Mouse (Mus musculus): ENCODE results near the gene Il34. TPM values are rescaled to one million over a fixed set of nuclear protein-coding genes. Genes with fewer than 3 reads are reported as not detected.

The Il34 gene
- polyA plus RNA-seq, 1 experiment, result 3.9 TPM

DNA sequence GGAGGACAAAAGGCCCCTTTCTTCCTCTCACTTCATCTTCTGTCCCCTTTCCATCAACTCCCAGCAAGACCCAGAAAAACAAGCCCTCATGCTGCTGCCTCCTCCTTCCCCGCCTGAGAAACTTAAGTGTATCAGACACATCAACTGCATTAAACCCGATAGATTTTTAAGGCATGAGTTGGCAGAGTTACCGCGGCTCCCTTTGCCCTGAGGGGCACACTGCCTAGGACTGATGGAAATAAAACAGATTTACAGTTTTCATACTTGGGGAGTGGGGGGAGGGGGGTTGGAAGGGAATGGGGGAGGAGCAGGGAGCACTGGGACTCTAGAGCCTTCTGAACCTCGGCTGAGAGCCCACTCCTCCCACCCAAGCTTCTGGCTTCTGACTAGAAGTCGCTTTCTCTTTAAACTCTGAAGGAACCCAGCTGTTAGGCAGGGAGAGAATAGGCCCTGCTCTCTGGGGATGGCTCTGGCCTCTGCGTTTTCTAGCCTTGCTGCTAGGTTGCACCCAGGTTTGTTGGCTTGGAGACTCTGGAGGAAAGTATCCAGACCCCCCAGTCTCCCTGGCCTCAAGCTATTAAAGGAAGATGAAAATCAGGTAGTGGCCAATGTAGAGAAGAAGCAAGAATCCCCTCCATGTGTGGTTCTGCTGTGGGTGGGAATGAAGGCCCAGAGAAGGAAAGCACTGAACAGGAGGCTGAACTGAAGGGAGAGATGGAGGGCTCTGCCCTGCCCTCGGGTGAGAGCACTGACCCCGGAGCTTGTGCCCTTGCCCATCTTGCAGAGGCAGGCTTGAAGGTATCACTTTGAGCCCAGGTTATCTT is 102.9 kb downstream of the Il34 start:
- TF ChIP-seq CTCF (IDR thresholded peaks at IDR 0.05; ENCODE audit: borderline replicate concordance, extremely low read depth, insufficient read depth, insufficient read length), result no peak
- no peak for TF ChIP-seq POLR2A (IDR thresholded peaks at IDR 0.05; ENCODE audit: borderline replicate concordance, extremely low read depth, insufficient read depth, insufficient read length, poor library complexity, severe bottlenecking)
- DNase-seq (ENCODE audit: low read depth), result no peak

DNA sequence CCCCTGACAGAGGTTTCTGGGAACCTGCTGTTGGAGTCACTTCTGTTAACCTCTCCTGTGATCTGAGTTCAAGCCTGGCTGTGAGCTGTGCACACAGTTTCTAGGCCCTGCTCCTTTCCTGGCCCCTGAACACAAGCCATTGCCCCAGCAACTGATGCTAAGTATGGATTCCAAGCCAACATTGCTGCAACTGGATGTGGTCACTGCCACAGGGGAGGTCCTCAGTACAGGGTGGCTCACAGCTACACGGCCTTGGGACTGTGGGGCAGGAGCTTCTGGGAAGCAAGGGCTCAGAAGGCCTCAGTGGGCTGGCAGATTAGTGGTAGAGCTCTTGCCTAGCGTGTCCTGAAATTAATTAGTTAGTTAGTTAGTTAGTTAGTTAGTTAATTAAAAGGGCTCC is 105.2 kb downstream of the Il34 start:
- no peak for DNase-seq (ENCODE audit: low read depth)

DNA sequence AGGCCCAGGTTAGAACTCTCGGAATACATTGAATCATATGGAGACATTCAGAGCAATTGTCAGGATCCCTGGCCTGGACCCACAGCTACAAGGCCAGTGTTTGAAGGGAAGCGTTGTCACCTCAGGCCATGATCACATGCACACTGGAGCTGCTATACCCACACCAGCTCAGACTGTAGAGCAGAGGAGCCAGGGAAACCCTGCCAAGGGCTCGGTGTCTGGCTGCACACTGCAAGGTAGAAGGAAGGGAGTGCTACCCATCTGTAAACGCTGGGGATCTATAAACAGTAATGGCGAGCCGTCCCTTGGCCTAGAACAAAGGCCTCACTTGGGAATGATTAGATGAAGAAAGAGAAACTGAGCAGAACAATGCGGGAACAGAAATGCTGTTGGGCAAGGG is 106.2 kb downstream of the Il34 start:
- TF ChIP-seq POLR2A (IDR thresholded peaks at IDR 0.05; ENCODE audit: borderline replicate concordance, extremely low read depth, insufficient read depth, insufficient read length, poor library complexity, severe bottlenecking) (no peak), CTCF (IDR thresholded peaks at IDR 0.05; ENCODE audit: borderline replicate concordance, extremely low read depth, insufficient read depth, insufficient read length) (no peak)
- DNase-seq (ENCODE audit: low read depth), result no peak

More for the DNA sequence above, 105.2 kb downstream of the Il34 start:
- TF ChIP-seq POLR2A (IDR thresholded peaks at IDR 0.05; ENCODE audit: borderline replicate concordance, extremely low read depth, insufficient read depth, insufficient read length, poor library complexity, severe bottlenecking), result no peak
- TF ChIP-seq CTCF (IDR thresholded peaks at IDR 0.05; ENCODE audit: borderline replicate concordance, extremely low read depth, insufficient read depth, insufficient read length), result no peak

DNA sequence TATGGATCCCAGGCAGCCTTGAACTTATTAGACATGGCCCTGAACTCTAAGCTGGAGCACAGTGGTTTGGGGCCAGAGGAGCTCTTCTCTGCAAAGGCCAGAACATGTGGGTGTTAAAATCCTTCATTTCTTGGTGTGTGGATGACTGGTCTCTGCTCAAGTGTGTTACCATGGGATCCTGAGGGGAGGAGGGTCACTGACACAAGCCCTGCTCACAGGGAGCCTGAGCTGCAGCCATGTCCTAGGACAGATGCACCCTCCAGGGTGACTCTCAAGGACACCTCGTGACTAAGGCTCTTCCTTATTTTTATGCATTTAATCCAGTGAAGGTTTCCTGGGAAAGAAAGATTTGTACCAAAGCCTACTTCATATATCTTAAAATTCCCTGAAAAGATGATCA is 107.6 kb downstream of the Il34 start:
- DNase-seq (ENCODE audit: low read depth), result no peak
- TF ChIP-seq CTCF (IDR thresholded peaks at IDR 0.05; ENCODE audit: borderline replicate concordance, extremely low read depth, insufficient read depth, insufficient read length) (no peak), POLR2A (IDR thresholded peaks at IDR 0.05; ENCODE audit: borderline replicate concordance, extremely low read depth, insufficient read depth, insufficient read length, poor library complexity, severe bottlenecking) (no peak)

DNA sequence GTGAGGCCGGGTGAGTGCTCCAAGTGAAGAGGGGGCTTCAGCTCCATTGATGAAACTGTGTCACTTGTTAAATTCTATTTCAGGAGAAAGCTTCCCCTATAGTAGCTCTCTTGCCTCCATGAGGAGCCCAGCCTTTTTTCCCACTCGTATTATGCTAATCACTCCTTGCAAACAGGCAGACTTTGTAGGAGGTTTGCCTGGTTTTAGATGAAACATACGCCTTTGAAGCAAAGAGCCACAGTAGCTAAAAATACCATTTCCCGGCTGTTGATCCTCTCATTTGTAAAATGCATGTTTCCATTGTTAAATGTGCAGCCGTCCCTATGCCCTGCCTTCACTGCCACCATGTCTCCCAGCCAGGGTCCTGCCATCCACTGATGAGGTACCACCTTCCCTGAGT is 108.2 kb downstream of the Il34 start:
- no peak for DNase-seq (ENCODE audit: low read depth)
- TF ChIP-seq CTCF (IDR thresholded peaks at IDR 0.05; ENCODE audit: borderline replicate concordance, extremely low read depth, insufficient read depth, insufficient read length) (no peak), POLR2A (IDR thresholded peaks at IDR 0.05; ENCODE audit: borderline replicate concordance, extremely low read depth, insufficient read depth, insufficient read length, poor library complexity, severe bottlenecking) (no peak)

DNA sequence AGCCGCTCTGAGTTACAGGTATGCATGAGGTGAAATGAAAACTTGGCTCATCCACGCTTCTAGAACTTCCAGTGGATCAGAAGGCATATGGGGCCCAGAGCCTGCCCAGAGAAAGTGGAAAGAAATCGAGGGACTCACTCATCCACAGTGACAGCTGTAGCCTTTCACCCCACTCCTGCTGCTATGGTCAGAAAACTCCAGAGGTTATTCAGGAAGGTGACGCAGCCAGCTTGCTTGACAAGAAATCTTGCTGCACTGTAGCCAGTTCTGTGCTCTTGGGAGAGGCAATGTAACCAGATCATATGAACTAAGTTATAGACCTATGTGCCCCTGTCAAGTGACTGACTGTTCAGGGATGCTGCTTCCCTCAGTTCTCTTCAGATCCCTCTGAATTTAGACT is 109.7 kb downstream of the Il34 start:
- TF ChIP-seq POLR2A (IDR thresholded peaks at IDR 0.05; ENCODE audit: borderline replicate concordance, extremely low read depth, insufficient read depth, insufficient read length, poor library complexity, severe bottlenecking) (no peak), CTCF (IDR thresholded peaks at IDR 0.05; ENCODE audit: borderline replicate concordance, extremely low read depth, insufficient read depth, insufficient read length) (no peak)
- DNase-seq (ENCODE audit: low read depth), result no peak

DNA sequence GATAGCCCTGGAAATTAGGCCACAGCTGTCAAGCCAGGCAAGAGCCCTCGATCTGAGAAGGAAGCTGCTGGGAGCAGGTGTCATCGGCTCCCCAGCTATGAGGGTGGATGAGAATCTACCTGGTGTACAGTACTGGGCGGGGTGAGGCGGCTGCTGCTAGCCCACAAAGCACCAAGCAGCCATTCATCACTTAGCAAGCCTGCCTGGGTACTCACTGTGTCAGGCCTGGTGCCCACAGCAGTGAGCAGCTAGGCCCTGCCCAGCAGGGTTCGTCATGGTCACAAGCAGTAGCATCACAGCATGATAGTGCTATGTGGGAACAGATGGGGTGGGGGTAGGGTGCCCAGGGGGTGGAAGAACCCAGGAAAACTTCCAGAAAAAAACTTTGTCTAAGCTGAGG is 110.3 kb downstream of the Il34 start:
- no peak for TF ChIP-seq CTCF (IDR thresholded peaks at IDR 0.05; ENCODE audit: borderline replicate concordance, extremely low read depth, insufficient read depth, insufficient read length)
- no peak for TF ChIP-seq POLR2A (IDR thresholded peaks at IDR 0.05; ENCODE audit: borderline replicate concordance, extremely low read depth, insufficient read depth, insufficient read length, poor library complexity, severe bottlenecking)
- DNase-seq (ENCODE audit: low read depth), result no peak

DNA sequence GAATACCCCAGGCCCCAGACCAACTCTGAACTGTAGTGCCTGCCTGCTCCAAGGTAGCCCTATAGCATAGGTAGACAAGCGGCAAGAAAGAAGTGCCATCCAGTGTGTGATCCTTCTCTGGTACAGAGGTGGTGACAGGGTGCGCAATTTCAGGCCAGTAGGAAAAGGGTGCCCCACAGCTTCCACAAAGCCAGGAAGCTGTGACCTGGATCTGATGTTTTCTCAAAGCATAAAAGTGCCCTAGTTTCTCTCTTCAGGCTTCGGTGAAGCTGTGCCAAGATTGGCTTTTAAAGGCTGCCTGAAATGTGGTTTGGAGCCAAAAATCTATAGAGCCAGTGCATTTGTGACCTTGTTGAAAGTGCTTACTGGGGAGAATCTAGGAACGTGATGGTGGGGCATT is 110.9 kb downstream of the Il34 start:
- TF ChIP-seq CTCF (IDR thresholded peaks at IDR 0.05; ENCODE audit: borderline replicate concordance, extremely low read depth, insufficient read depth, insufficient read length) (no peak), POLR2A (IDR thresholded peaks at IDR 0.05; ENCODE audit: borderline replicate concordance, extremely low read depth, insufficient read depth, insufficient read length, poor library complexity, severe bottlenecking) (no peak)
- DNase-seq (ENCODE audit: low read depth), result peak; percentile 37

DNA sequence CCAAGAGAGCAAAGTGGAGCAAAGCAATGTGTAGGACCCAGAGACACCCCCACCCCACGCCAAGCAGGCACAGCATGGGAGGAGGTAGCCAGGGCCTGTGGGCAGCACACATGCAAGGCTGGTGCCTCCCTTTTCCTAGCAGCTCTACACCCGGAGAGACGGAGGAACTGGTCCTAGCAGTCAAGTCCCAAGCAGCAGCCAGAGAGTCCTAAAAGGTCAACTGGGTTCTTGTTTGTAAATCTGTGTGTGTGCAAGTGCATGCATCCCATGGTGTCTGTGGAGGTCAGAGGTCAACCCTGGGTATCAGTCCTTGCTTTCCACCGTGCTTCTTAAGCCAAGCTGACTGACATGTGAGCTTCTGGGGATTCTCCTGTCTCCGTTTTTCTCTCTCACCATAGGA is 111.5 kb downstream of the Il34 start:
- no peak for DNase-seq (ENCODE audit: low read depth)
- no peak for TF ChIP-seq POLR2A (IDR thresholded peaks at IDR 0.05; ENCODE audit: borderline replicate concordance, extremely low read depth, insufficient read depth, insufficient read length, poor library complexity, severe bottlenecking)
- no peak for TF ChIP-seq CTCF (IDR thresholded peaks at IDR 0.05; ENCODE audit: borderline replicate concordance, extremely low read depth, insufficient read depth, insufficient read length)

Other genes with a start within 250 kb of the Il34 start
- gene Vac14, start 187.3 kb downstream of the Il34 start, polyA plus RNA-seq (2012; rRNA removed), result 45.9 and 48.6 TPM in 2 replicates
- gene Mtss1l, start 84.4 kb downstream of the Il34 start, polyA plus RNA-seq (2012; rRNA removed), result 117 and 189 TPM in 2 replicates
- gene Cog4, start 40.7 kb upstream of the Il34 start, polyA plus RNA-seq (2012; rRNA removed), result 37.0 and 44.9 TPM in 2 replicates
- gene Sf3b3, start 40.9 kb upstream of the Il34 start, polyA plus RNA-seq (2012; rRNA removed), result 72.0 and 81.3 TPM in 2 replicates
- gene Fuk, start 96.6 kb upstream of the Il34 start, polyA plus RNA-seq (2012; rRNA removed), result 12.4 and 15.8 TPM in 2 replicates
- 30.1 and 39.7 TPM in 2 replicates for gene St3gal2, start 114.0 kb upstream of the Il34 start, polyA plus RNA-seq (2012; rRNA removed)
- gene Ddx19a, start 191.9 kb upstream of the Il34 start, polyA plus RNA-seq (2012; rRNA removed), result 43.5 and 47.2 TPM in 2 replicates
- 9.8 and 11.1 TPM in 2 replicates for gene Ddx19b, start 225.8 kb upstream of the Il34 start, polyA plus RNA-seq (2012; rRNA removed)
- gene Aars, start 227.2 kb upstream of the Il34 start, polyA plus RNA-seq (2012; rRNA removed), result 61.3 and 76.9 TPM in 2 replicates